Mouse (Mus musculus) lung, adult 2 months (tissue): ENCODE measurements at regions not wholly inside any gene's neighbourhood (a gene's known extent, or its start where the extent isn't known, plus 50 kb on each side); places are given as distances from the start of the nearest gene placed in this dataset.

Experiments
- CTCF ChIP-seq: fragments of 200-500 bp; IDR thresholded peaks from 2 replicates; pipeline ENCODE4 v1.5.1; 2011; ENCODE audit warnings: mild to moderate bottlenecking, low read length, control low read depth; ENCODE audit not compliant: insufficient read depth
- POLR2A ChIP-seq: fragments of 200-500 bp; IDR thresholded peaks from 2 replicates; pipeline ENCODE4 v1.6.1; 2011; ENCODE audit warnings: low read depth, mild to moderate bottlenecking, control low read depth, low read length, borderline replicate concordance; ENCODE audit errors: extremely low read depth

DNA sequence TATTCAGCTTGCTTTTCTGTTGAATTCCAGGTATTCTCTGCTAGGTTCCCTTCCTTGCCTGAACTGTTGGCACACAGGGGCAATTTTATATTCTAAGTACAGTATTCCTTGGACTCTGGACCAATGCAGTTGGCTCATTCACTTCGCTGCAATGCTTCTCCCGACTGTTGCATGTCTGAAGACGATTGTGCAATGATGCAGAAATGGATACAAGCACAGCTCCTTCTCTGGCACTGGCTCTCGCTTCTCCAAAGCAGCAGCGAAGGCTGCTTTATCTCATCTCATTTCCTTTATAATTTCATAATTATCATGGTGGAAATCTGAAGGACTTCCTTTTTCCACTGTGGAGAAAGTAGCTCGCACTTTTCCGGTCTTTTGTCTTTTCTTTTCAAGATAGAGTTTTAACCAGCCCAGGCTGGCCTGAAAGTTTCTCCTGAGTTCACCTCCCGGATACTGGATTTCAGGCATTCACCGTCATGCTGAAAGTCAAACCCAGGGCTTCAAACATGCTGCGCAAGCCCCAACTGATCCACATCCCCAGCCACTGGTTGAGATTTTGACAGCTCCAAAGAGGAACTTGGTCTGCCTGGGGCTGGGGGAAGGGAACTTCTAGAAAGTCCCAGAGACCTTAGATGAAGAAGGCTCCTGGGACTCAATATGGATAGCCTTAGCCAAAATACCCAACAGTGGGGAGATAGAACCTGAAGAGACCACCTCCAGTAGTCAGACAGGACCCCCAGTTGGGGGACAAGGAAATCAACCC is 55.6 kb upstream of the Akirin2 start:
- TF ChIP-seq POLR2A (no peak), CTCF (no peak)
